Mouse (Mus musculus) intestine, postnatal 0 days (tissue): ENCODE results near the gene Sipa1l1. TPM values are rescaled to one million over a fixed set of nuclear protein-coding genes. Genes with fewer than 3 reads are reported as not detected.
A peak's percentile ranks its signal among the peaks of the same experiment; 100 is the strongest.

ENCODE experiments used
- ATAC-seq: fragments of 200-750 bp; cut with Nextera tagmentation; 2 replicates; pipeline ENCODE4 v1.8.0; 2017; ENCODE audit warnings: mild to moderate bottlenecking, moderate TSS enrichment, moderate library complexity
- H3K27ac ChIP-seq: fragments of 300-500 bp; sonication (generic); 2 replicates; pipeline ENCODE4 v1.5.1; 2014; ENCODE audit warnings: mild to moderate bottlenecking, low read depth, low read length, moderate library complexity
- H3K27me3 ChIP-seq: fragments of 300-500 bp; sonication (generic); replicated peaks from 2 replicates; pipeline ENCODE4 v1.6.1; 2014; ENCODE audit warnings: low read length, mixed read lengths; ENCODE audit not compliant: control insufficient read depth, insufficient read depth
- H3K36me3 ChIP-seq: fragments of 300-500 bp; sonication (generic); 2 replicates; pipeline ENCODE4 v1.6.1; 2014; ENCODE audit warnings: mild to moderate bottlenecking, moderate library complexity; ENCODE audit not compliant: control insufficient read depth, insufficient read depth
- H3K4me1 ChIP-seq: fragments of 300-500 bp; sonication (generic); replicated peaks from 2 replicates; pipeline ENCODE4 v1.6.1; 2014; ENCODE audit warnings: antibody characterized with exemption, low read length, mixed read lengths; ENCODE audit not compliant: control insufficient read depth, insufficient read depth
- H3K4me2 ChIP-seq: fragments of 300-500 bp; sonication (generic); replicated peaks from 2 replicates; pipeline ENCODE4 v1.6.1; 2014; ENCODE audit warnings: low read depth, mild to moderate bottlenecking, moderate library complexity
- H3K4me3 ChIP-seq: fragments of 300-500 bp; sonication (generic); 2 replicates; pipeline ENCODE4 v1.5.1; 2014; ENCODE audit warnings: low read depth, low read length
- H3K9ac ChIP-seq: fragments of 300-500 bp; sonication (generic); 2 replicates; pipeline ENCODE4 v1.6.1; 2014; ENCODE audit warnings: mild to moderate bottlenecking, low read depth, low read length
- H3K9me3 ChIP-seq: fragments of 300-500 bp; sonication (generic); 2 replicates; pipeline ENCODE4 v1.6.1; 2016; ENCODE audit warnings: mixed run types; ENCODE audit not compliant: control insufficient read depth
- CTCF ChIP-seq: sonication (generic); IDR thresholded peaks from 2 replicates; pipeline ENCODE4 v1.5.1; 2016; ENCODE audit warnings: low read depth, mild to moderate bottlenecking, control low read depth, antibody characterized with exemption, moderate library complexity
- WGBS: fragments of 180-500 bp; shearing (Covaris S2); extraction: QIAGEN DNeasy Blood & Tissue Kit; methylation state at CpG from one replicate; pipeline ENCODE4 v1.1.7; 2014; 5-methylcytosine and 5-hydroxymethylcytosine counted together
- polyA plus RNA-seq: library from polyadenylated mRNA; unstranded; fragments of >200 nt; fragmentation: Nextera tagmentation; extraction: Ambion mirVana; gene quantifications from 2 replicates; pipeline ENCODE4 v1.2.1, GENCODE M21; 2015

Sipa1l1 gene
- 10.2 and 12.6 TPM in 2 replicates for polyA plus RNA-seq

DNA sequence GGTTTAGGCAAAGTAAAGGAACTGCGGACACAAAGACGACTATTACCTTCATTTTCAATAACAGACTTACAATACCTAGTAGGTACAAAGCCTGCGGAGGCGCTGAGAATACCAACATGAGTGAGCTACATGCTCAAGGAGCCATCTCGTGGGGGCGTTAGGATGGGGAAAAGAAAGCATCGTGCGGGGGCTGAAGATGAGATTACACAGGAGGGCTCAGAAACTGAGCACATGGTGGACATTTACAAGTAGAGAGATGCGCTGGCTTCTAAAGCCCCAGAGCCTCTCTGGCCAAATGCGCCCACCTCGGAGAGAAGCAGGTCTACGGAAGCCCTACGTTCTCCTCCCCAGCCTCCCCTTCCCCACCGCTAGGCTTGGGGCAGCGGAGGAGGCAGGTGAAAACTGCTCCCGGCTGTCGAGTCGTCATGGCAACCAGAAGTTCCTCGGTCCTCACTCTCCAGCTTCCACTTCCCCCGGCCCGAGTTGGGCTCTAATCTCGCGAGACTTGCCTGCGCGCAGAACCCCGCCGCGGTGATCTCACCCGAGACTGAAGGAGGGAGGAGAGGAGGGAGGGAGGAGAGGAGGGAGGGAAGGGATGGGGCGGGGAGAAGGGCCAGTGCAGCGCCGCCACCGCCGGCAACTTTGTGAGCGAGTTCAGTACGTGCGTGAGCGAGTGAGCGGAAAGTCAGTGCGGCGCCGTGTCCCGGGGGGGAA is at the start of gene Sipa1l1:
Sipa1l1 (plus strand) TSS at position 501 of the 714 bp plus-strand sequence.
- peak; percentile 30; the same call in 1 of the 2 replicates for TF ChIP-seq CTCF
- no peaks in the 10 kb centered on the region for H3K36me3 ChIP-seq
- H3K27ac ChIP-seq, result peak within 1 kb of the TSS; percentile 90
- WGBS, result 1% methylated on average over 31 of the region's 43 CpGs
- H3K9me3 ChIP-seq, result no peaks in the 10 kb centered on the region
- peak within 1 kb of the TSS; percentile 90 for H3K4me3 ChIP-seq
- no peaks in the 10 kb centered on the region for H3K27me3 ChIP-seq
- H3K4me2 ChIP-seq, result peak within 1 kb of the TSS; percentile 97
- peak within 1 kb of the TSS; percentile 88 for H3K9ac ChIP-seq
- H3K4me1 ChIP-seq, result peaks cover 4% of the 10 kb centered on the region; the same call in 1 of the 2 replicates
- ATAC-seq, result peak; percentile 85

DNA sequence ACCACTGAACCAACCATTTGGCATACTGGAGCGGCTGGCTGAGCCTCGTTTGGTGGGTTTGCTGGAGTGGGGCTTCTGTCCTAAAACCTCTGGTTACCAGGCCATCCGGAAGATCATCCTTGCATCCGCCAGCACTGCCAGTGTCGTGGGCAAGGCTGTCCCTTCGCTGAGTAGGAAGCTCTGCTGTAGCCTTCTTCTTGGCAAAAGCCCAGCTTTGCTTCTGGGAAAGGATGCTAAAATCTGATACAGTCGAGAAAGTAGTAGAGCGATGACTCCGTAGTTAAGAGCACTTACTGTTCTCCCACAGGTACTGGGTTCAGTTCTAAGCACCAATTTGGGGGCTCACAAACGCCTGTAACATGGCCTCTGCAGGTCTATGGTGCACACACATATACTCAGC is 47.2 kb upstream of the Sipa1l1 start:
- H3K9ac ChIP-seq, result no peak overlapping the region
- no peak for TF ChIP-seq CTCF
- 0 out of 2 replicates have a peak, but pooled peaks cover 3% of the 10 kb centered on the region for H3K4me1 ChIP-seq
- no peak overlapping the region for H3K4me3 ChIP-seq
- no peak overlapping the region for H3K27ac ChIP-seq
- WGBS, result 53% methylated on average over 10 of the region's 10 CpGs
- H3K27me3 ChIP-seq, result no peaks in the 10 kb centered on the region
- ATAC-seq, result no peak
- no peaks in the 10 kb centered on the region for H3K36me3 ChIP-seq
- peak overlapping the region; percentile 56 for H3K4me2 ChIP-seq
- no peaks in the 10 kb centered on the region for H3K9me3 ChIP-seq

DNA sequence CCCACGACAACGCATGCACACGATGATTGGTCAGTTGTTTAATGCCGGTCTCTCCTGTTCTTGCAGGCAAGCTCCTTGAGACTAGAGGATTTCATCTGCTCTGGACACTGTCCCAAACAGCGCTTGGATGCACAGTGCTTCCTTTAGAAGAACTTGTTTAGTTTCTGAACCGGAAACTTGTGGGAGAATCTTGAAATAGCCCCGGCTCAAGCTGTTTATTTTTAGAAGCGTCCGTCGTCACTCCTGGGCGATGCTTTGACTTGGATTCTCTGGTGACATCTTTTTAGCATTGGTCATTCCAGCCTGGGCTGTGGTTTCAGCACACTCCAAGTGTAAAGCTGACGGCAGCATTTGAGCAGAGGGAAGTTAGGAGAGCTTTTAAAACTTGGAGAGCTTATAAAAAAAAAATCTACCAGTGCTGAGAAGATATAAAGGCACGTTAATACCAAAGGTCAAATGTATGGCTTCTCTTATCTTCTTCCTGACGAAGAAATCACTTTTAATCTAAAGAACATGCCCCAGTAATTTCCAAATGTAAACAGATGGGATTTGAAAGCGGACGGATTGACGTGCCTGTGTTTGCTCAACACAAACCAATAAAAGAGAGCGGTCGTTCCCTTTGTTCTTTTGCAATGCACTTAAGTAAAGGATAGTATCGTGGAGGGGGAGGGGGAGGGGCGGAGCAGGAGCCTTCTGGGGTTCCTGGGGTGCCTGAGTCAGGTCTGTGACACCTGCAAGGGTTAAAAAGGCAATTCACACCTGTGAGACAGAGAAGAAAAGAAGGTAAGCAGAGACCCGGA is 46.5 kb upstream of the Sipa1l1 start:
- Histone ChIP-seq H3K9ac (no peak overlapping the region), H3K27me3 (no peaks in the 10 kb centered on the region), H3K27ac (peak overlapping the region; percentile 51; the same call in 1 of the 2 replicates), H3K4me3 (peak overlapping the region; percentile 17), H3K9me3 (no peaks in the 10 kb centered on the region), H3K4me1 (0 out of 2 replicates have a peak, but pooled peaks cover 3% of the 10 kb centered on the region), H3K4me2 (peak overlapping the region; percentile 56), H3K36me3 (no peaks in the 10 kb centered on the region)
- ATAC-seq, result peak; percentile 60
- TF ChIP-seq CTCF, result no peak
- WGBS, result 2% methylated on average over 22 of the region's 22 CpGs

DNA sequence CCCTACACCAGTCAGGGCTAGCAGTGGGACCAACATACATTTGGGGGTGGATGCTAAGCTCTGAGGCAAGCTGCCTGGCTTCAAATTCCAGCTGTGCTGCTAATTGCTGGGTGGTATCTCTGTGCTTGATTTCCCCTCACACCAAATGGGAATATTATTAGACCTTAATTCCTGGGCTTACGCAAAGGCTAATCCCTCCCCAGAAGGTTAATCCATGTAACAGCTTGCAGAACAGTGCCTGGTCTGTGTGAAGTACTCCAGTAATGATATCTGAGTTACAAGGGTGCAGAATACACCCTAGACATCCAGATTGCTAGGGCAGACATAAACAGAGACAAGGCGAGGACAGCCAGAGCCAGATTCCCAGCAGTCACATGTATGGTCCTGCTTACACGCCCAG is 42.3 kb upstream of the Sipa1l1 start:
- 64% methylated on average over 3 of the region's 3 CpGs for WGBS
- no peaks in the 10 kb centered on the region for H3K9me3 ChIP-seq
- no peaks in the 10 kb centered on the region for H3K4me1 ChIP-seq
- H3K9ac ChIP-seq, result no peak overlapping the region
- H3K36me3 ChIP-seq, result no peaks in the 10 kb centered on the region
- no peaks in the 10 kb centered on the region for H3K27me3 ChIP-seq
- H3K4me2 ChIP-seq, result no peak overlapping the region
- no peak overlapping the region for H3K4me3 ChIP-seq
- ATAC-seq, result no peak
- H3K27ac ChIP-seq, result no peak overlapping the region
- no peak for TF ChIP-seq CTCF

DNA sequence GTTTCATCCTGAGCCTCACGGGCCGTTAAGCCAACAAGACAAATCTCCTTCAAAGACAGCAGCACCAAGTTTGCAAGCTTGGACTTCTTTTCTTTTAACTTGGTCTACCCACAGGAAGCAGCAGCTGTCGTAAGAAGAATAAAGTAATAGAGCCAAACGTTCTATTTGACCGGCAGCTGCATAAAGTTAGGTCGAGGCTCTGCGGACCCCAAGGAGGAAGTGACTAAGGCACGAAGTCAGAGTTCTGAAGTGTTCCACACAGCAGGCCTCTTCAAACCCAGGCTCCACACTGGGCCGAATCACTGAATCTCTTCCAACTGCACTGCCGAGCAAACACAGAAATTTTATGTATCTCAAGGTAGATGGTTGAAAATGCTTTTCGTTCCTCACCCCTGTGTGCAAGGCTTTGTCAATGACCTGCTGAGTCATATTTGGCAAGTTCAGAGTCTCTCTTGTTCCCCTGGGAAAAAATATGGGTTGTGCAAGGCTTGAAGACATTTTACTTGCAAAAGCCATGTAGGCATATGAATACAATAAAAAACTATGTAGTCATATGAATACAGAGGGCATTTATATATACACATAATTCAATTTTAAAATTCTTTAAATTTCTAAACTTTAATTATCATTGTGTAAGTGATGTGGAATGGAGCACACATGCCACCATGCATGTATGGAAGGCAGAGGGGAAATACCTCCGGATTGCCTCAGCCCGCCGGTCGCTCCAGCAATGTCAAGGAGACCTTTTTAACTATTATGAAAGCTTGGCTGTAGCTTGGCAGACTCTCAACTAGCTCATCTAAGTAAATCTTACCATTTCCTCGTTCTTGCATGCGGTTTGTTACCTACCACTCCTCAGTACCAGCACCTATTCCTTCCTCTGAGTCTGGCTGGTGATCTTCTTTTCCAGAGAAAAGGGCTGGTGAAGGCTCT is 29.6 kb upstream of the Sipa1l1 start:
- WGBS, result 85% methylated on average over 17 of the region's 17 CpGs
- no peaks in the 10 kb centered on the region for H3K9me3 ChIP-seq
- no peaks in the 10 kb centered on the region for H3K27me3 ChIP-seq
- TF ChIP-seq CTCF, result no peak
- H3K27ac ChIP-seq, result no peak overlapping the region
- H3K36me3 ChIP-seq, result no peaks in the 10 kb centered on the region
- H3K9ac ChIP-seq, result no peak overlapping the region
- H3K4me3 ChIP-seq, result no peak overlapping the region
- no peak overlapping the region for H3K4me2 ChIP-seq
- H3K4me1 ChIP-seq, result no peaks in the 10 kb centered on the region
- ATAC-seq, result no peak
